Mouse (Mus musculus): ENCODE measurements around the gene Ggta1. TPM values are rescaled to one million over a fixed set of nuclear protein-coding genes. Genes with fewer than 3 reads are reported as not detected.

Gene Ggta1
- polyA plus RNA-seq, 1 experiment, result not detected

- 57% methylated on average over 2 of the region's 2 CpGs for WGBS
- Histone ChIP-seq H3K27ac (ENCODE audit: insufficient read depth, low read depth, low read length) (no peak overlapping the region), H3K4me3 (ENCODE audit: insufficient read depth, low read depth, low read length) (no peak overlapping the region), H3K4me1 (ENCODE audit: control insufficient read depth, insufficient read depth, low read length) (0 out of 2 replicates have a peak, but pooled peaks cover 3% of the 10 kb centered on the region)
- TF ChIP-seq POLR2A (IDR thresholded peaks at IDR 0.05; ENCODE audit: insufficient read depth, low read depth, low read length) (no peak), CTCF (IDR thresholded peaks at IDR 0.05; ENCODE audit: insufficient read depth, low read depth, low read length) (no peak)
These were observed 35.5 kb downstream of the Ggta1 start for GRCm38 (mm10) chr2:35427559-35427958.

- Histone ChIP-seq H3K4me1 (ENCODE audit: control insufficient read depth, insufficient read depth, low read length) (no peaks in the 10 kb centered on the region), H3K4me3 (ENCODE audit: insufficient read depth, low read depth, low read length) (no peak overlapping the region), H3K27ac (ENCODE audit: insufficient read depth, low read depth, low read length) (no peak overlapping the region)
- WGBS, result 96% methylated on average over 1 of the region's 1 CpGs
- TF ChIP-seq CTCF (IDR thresholded peaks at IDR 0.05; ENCODE audit: insufficient read depth, low read depth, low read length), result no peak
- TF ChIP-seq POLR2A (IDR thresholded peaks at IDR 0.05; ENCODE audit: insufficient read depth, low read depth, low read length), result no peak
These were observed 39.2 kb downstream of the Ggta1 start for GRCm38 (mm10) chr2:35423711-35424339.

- Histone ChIP-seq H3K4me1 (ENCODE audit: control insufficient read depth, insufficient read depth, low read length) (no peaks in the 10 kb centered on the region), H3K4me3 (ENCODE audit: insufficient read depth, low read depth, low read length) (no peak overlapping the region), H3K27ac (ENCODE audit: insufficient read depth, low read depth, low read length) (no peak overlapping the region)
- 85% methylated on average over 3 of the region's 3 CpGs for WGBS
- TF ChIP-seq CTCF (IDR thresholded peaks at IDR 0.05; ENCODE audit: insufficient read depth, low read depth, low read length), result no peak
- no peak for TF ChIP-seq POLR2A (IDR thresholded peaks at IDR 0.05; ENCODE audit: insufficient read depth, low read depth, low read length)
These were observed 40.6 kb downstream of the Ggta1 start for GRCm38 (mm10) chr2:35422384-35422783.

GRCm38 (mm10) chr2:35420681-35421080, 42.4 kb downstream of the Ggta1 start:
- no peak for TF ChIP-seq POLR2A (IDR thresholded peaks at IDR 0.05; ENCODE audit: insufficient read depth, low read depth, low read length)
- TF ChIP-seq CTCF (IDR thresholded peaks at IDR 0.05; ENCODE audit: insufficient read depth, low read depth, low read length), result no peak
- WGBS, result 95% methylated on average over 1 of the region's 1 CpGs
- H3K4me1 ChIP-seq (ENCODE audit: control insufficient read depth, insufficient read depth, low read length), result no peaks in the 10 kb centered on the region
- no peak overlapping the region for H3K4me3 ChIP-seq (ENCODE audit: insufficient read depth, low read depth, low read length)
- H3K27ac ChIP-seq (ENCODE audit: insufficient read depth, low read depth, low read length), result no peak overlapping the region

- WGBS, result 96% methylated on average over 2 of the region's 2 CpGs
These were observed 43.4 kb downstream of the Ggta1 start for GRCm38 (mm10) chr2:35419671-35420070.

GRCm38 (mm10) chr2:35419243-35419642, 43.8 kb downstream of the Ggta1 start:
- H3K27ac ChIP-seq (ENCODE audit: insufficient read depth, low read depth, low read length), result no peak overlapping the region
- TF ChIP-seq CTCF (IDR thresholded peaks at IDR 0.05; ENCODE audit: insufficient read depth, low read depth, low read length) (no peak), POLR2A (IDR thresholded peaks at IDR 0.05; ENCODE audit: insufficient read depth, low read depth, low read length) (no peak)
- no peaks in the 10 kb centered on the region for H3K4me1 ChIP-seq (ENCODE audit: control insufficient read depth, insufficient read depth, low read length)
- 84% methylated on average over 4 of the region's 4 CpGs for WGBS
- H3K4me3 ChIP-seq (ENCODE audit: insufficient read depth, low read depth, low read length), result no peak overlapping the region

More at GRCm38 (mm10) chr2:35419671-35420070, 43.4 kb downstream of the Ggta1 start:
- H3K27ac ChIP-seq (ENCODE audit: insufficient read depth, low read depth, low read length), result no peak overlapping the region
- H3K4me1 ChIP-seq (ENCODE audit: control insufficient read depth, insufficient read depth, low read length), result no peaks in the 10 kb centered on the region
- TF ChIP-seq POLR2A (IDR thresholded peaks at IDR 0.05; ENCODE audit: insufficient read depth, low read depth, low read length) (no peak), CTCF (IDR thresholded peaks at IDR 0.05; ENCODE audit: insufficient read depth, low read depth, low read length) (no peak)
- H3K4me3 ChIP-seq (ENCODE audit: insufficient read depth, low read depth, low read length), result no peak overlapping the region

GRCm38 (mm10) chr2:35417231-35417630, 45.8 kb downstream of the Ggta1 start:
- Histone ChIP-seq H3K4me1 (ENCODE audit: control insufficient read depth, insufficient read depth, low read length) (peaks cover 3% of the 10 kb centered on the region; the same call in 1 of the 2 replicates), H3K4me3 (ENCODE audit: insufficient read depth, low read depth, low read length) (no peak overlapping the region), H3K27ac (ENCODE audit: insufficient read depth, low read depth, low read length) (no peak overlapping the region)
- TF ChIP-seq CTCF (IDR thresholded peaks at IDR 0.05; ENCODE audit: insufficient read depth, low read depth, low read length) (no peak), POLR2A (IDR thresholded peaks at IDR 0.05; ENCODE audit: insufficient read depth, low read depth, low read length) (no peak)
- 84% methylated on average over 1 of the region's 1 CpGs for WGBS

GRCm38 (mm10) chr2:35416473-35416872, 46.6 kb downstream of the Ggta1 start:
- no peak overlapping the region for H3K4me3 ChIP-seq (ENCODE audit: insufficient read depth, low read depth, low read length)
- H3K27ac ChIP-seq (ENCODE audit: insufficient read depth, low read depth, low read length), result no peak overlapping the region
- TF ChIP-seq CTCF (IDR thresholded peaks at IDR 0.05; ENCODE audit: insufficient read depth, low read depth, low read length), result no peak
- no peak for TF ChIP-seq POLR2A (IDR thresholded peaks at IDR 0.05; ENCODE audit: insufficient read depth, low read depth, low read length)
- peaks cover 3% of the 10 kb centered on the region; the same call in 1 of the 2 replicates for H3K4me1 ChIP-seq (ENCODE audit: control insufficient read depth, insufficient read depth, low read length)
- WGBS, result 89% methylated on average over 6 of the region's 6 CpGs

- TF ChIP-seq POLR2A (IDR thresholded peaks at IDR 0.05; ENCODE audit: insufficient read depth, low read depth, low read length) (no peak), CTCF (IDR thresholded peaks at IDR 0.05; ENCODE audit: insufficient read depth, low read depth, low read length) (no peak)
- H3K4me3 ChIP-seq (ENCODE audit: insufficient read depth, low read depth, low read length), result no peak overlapping the region
- H3K27ac ChIP-seq (ENCODE audit: insufficient read depth, low read depth, low read length), result no peak overlapping the region
- peaks cover 5% of the 10 kb centered on the region; the same call in 1 of the 2 replicates for H3K4me1 ChIP-seq (ENCODE audit: control insufficient read depth, insufficient read depth, low read length)
- WGBS, result 88% methylated on average over 3 of the region's 3 CpGs
These were observed 50.2 kb downstream of the Ggta1 start for GRCm38 (mm10) chr2:35412810-35413209.
